Mouse (Mus musculus) CH12F3 (cell line): Measurements from ENCODE around the gene Lmtk2.

Experiments
- in situ Hi-C: fragments of 300-500 bp; cut with MboI; formaldehyde crosslinking; loops from 2 replicates; pipeline ENCODE4 v1.14.3; 2020; ENCODE audit warnings: low sequenced_read_pairs

Gene Lmtk2

DNA sequence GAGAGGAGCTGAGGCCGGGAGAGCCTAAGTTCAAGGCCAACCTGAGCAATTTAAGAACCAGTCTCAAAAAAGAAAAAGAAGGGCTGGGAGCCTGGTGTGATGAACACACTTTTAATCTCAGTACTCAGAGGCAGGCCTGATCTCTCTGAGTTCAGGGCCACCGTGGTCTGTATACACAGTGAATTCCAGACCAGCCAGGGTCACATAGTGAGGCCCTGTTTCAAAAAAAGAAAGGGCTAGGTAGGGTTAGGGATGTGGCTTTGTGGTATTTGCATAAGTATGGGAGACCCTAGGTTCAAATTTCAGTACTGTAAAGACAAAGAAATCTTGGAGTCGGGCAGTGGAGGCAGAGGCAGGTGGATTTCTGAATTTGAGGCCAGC lies 5.9 kb downstream of the Lmtk2 start:
- in situ Hi-C loops = no loop called here

DNA sequence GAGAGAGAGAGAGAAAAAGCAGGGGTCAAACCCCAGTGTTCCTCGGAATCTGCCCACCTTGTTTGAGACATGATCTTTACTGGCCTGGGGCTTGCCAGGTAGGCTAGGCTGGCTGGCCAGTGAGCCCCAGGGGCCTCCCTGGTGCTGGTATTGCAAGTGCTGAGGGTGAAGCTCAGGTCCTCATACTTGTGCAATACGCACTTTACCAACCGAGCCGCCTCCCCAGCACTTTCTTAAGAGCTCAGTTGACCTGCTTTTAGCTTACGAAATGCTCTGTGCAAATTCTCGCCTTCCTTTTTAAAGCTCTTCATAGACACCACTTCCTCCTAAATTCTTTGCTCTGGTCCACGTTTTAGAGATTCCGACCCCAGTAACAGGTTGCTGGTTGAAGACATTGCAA lies 9.0 kb downstream of the Lmtk2 start:
- in situ Hi-C loops = no loop called here

DNA sequence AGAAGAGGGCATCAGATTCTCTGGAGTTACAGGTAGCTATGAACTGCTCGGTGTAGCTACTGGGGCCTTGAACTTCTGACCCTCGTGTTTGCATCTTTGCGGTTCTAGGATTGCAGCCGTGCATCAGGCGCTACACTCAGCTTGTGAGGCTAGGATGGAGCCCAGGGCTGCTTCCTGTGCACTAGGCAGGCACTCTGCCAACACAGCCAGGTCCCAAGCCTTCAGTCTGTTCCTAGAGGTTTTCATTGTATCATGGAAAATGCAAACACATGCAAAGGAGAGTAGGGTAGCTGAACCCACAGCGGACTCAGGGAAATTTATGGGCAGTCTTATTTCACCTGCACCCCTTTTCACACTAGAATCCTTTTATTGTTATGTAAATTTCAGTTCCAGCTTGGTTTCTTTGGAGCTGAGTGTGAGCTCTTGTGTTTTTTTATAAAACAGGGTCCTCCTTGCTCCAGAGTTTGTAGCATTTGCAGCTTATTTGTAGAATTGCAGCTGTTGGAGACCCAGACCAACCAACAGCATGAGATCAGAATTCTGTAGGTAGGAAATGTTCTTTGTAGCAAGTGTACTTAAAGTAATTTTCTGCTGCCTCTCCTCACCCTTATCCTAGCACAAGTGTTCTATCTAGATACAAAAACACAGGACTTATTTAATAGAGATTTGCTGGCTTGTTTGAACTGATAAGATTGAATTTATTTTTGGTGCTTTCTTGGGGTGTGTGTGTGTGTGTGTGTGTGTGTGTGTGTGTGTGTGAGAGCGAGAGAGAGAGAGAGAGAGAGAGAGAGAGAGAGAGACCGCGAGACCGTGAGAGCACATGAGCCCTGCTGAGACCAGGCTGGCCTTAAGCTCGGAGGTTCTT lies 12.6 kb downstream of the Lmtk2 start:
- in situ Hi-C loops = no loop called here

DNA sequence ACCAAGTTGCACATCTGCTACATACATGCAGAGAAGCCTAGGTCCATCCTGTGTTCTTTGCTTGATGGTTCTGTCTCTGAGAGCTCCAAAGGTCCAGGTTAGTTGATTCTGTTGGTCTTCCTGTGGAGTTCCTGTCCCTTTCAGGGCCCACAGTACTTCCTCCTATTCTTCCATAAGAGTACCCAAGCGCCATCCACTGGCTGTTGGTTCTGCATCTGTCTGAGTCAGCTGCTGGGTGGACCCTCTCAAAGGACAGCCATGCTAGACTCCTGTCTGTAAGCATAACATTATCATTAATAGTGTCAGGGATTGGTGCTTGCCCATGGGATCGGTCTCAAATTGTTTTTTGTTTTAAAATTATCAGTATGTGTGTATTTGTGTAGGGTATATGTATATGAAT lies 13.8 kb downstream of the Lmtk2 start:
- in situ Hi-C loops = no loop called here

DNA sequence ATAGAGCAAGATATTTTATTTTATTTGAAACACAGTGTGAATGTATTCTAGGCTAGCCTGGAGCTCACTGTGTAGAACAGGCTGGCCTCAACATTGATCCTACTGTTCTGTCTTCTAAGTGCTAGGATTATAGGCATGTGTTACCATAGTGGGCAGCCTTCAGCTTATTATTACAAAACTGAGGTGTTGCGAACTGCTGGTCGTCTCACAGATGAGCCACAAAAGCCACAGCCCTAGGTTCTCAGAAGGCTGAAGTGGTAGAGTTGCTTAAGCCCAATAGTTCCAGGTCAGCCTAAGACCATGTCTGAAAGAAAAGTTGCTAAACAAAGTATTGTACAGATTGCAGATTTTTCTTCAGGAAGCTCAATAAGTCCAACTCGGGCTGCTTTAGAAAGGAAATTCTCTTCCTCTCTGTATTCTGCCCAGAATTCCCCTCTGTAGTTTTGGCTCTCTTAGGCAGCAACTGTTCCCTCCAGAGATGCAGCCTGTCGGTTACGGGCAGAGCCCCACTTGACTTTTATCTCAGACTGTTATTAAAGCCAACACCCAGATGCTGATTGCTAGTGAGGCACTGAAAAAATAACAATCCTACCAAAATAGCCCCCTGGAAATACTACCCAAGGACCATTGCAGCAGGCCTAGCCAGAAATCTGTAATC lies 14.9 kb downstream of the Lmtk2 start:
- in situ Hi-C loops = no loop called here

DNA sequence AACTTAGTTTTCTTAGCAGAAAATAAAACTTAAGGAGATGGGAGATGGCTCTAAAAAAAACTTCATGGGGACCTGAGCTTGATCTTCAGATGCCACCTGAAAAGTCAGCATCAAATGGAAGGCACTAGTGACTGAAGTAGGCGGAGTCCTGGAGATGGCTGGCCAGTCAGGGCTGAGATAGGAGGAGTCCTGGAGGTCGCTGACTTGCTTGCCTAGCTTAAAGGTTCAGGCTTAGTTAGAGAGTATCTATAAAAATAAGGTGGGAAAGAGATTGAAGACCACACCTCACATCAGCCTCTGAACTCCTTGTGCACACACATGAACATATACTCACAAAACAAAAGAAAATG lies 15.4 kb downstream of the Lmtk2 start:
- in situ Hi-C loops = no loop called here

DNA sequence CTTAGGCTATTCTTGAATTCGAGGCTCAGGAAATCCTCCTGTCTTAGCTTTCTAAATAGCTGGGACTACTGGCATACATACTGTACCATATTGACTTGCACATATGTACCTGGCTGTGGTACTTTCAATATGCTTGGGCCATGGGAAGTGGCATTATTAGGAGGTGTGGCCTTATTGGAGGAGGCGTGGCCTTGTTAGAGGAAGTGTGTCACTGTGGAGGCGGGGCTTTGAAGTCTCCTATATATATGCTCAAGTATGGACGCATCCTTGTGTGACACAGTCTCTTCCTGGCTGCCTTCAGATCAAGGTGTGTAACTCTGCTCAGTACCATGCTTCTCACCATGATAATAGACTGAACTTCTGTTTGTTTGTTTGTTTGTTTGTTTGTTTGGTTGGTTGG lies 18.0 kb downstream of the Lmtk2 start:
- in situ Hi-C loops = no loop called here

DNA sequence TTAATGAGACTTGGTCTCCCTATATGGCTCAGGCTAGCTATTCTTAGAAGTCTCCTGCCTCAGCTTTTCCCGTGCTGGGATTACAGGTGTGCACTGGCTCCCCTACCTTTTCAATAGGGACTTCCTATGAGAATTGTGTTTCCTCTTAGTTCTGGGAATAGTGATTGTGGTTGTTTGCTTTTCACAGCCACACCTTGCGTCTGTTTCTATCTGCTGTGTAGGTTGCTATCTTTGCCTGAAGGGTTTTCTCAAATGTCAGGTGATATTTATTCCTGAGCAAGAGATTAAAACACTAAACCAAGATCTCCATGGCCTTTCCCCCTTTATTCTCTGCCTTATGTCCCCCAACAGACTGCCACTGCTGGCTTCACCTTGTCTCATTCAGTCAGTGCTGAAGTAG lies 19.1 kb downstream of the Lmtk2 start:
- in situ Hi-C loops = no loop called here

DNA sequence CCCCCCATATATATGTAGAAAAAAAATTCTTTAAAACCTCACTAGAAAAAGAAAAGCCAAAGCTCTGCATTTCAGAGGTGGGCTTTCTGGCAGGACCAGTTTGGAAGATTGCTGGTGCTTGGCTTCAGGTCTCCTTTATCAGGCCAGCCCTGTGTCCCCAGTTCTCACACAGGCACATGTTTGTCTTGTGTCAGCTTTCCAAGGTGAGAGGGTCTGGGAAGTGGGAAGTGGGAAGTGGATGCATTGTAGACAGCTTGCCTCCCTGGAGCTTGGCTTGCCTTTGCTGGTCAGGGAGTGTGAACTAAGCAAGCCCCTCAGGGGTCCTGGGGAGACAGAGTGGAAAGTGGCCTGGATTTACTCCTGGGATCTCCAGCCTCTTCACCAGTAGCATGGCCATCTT lies 21.3 kb downstream of the Lmtk2 start:
- in situ Hi-C loops = no loop called here

DNA sequence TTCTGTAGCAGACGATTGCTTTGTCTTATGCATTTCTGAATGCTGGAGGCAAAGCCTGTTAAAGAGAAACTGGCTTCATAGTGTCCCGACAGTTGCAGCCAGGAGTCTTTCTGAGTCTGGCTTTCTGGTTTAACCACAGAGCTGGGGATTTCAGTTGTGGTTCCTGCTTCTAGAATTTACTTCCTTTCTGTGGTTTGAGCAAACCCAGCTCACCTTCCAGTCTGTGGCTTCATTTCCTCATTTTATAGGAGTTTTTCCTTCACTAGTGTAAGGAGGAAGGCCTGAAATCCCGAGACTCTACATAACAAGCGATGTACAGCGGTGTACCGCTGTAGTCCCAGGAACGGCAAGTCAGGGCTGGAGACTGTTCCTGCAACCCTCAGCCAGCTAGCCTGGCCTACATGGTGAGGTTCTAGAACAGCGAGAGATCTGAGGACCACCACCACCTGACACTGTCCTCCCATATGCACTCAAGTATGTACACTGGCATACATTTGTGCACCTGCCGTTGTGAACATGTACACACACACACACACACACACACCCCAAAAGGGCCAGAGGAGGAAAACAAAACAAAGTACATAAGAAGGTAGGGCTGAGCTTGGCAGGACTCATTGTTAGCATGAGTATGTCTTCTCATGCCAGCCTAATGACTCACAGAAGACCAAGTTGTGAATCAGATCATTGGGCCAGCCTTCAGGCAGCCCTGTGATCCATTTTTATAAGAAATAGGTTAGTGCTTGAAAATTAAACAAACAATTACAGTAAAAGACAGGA lies 25.9 kb downstream of the Lmtk2 start:
- in situ Hi-C loops = no loop called here

DNA sequence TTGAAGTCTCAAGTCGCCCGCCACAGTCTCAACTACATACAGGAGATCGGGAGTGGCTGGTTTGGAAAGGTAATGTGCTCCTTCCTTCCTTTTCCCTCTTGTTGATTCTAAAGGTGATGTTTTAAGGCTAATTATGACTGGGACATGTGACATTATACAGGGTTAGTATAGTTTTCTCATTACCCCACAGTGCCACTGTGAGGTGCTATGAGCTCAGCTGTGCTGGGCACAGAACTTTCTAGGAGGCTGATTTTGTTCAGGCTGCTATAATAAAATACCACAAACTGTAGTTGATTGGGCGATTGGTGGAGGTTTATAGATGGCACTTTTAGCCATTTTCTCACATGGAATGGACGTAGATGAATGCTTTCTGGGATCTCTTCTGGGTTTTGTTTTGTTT lies 43.3 kb downstream of the Lmtk2 start:
- in situ Hi-C loops = no loop called here

DNA sequence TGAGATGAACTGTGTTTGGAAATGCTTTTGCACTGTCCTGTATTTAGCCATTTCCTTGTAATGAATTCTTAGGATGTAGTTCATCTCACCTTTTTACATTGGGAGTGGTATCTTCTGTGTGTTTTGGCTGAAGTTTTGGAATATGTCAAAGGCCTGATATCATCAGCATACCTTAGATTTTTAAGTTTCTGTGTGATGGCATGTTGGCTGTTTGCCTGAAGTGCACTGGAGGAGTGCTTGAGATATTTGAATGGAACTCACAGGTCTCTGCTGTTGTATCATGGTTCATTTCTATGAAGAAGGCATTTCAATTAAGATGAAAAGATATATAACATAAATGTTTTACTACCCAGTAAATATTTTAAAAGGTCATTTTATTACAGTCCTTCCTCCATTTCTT lies 46.7 kb downstream of the Lmtk2 start:
- in situ Hi-C loops = no loop called here

DNA sequence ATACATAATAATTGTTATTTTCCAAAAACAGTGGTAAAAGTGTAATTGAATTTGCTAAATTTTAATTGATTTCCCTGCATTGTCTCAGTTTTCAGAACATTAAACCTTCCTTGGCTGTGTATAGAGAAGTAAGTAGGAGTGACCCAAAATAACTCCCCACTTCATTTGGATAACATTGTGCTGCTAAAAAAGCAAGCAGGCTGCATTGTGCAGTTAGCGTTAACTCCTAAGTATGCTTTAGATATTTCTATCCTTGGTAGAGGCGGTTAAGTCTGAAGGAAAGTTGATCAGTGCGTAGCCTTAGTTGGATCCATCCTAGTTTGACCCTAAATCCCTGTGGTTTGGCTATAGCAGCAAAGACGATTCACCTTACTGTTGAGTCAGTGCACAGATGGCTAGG lies 49.3 kb downstream of the Lmtk2 start:
- in situ Hi-C loops = no loop called here

DNA sequence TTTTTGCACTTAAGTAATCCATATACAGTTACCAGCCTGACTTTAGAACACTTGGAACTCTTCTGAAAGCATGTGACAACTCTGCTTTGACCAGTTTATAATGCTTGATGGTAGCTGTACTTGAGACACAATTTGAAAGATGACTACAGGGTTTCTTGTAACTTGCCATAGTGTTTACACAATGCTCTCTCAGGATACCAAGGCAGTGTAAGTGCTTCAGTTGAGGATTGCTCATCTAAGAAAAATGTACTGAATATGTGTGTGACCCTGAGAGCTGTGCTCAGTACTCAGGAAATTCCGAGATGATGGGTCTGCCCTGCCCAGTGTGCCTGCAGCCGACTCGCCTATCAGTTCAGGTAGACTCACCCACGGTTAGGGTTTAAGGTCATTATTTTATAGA lies 51.0 kb downstream of the Lmtk2 start:
- in situ Hi-C loops = loop anchor here (10.0 kb wide), 1 partner anchor 96 kb away; no protein-coding TSS in a partner anchor

DNA sequence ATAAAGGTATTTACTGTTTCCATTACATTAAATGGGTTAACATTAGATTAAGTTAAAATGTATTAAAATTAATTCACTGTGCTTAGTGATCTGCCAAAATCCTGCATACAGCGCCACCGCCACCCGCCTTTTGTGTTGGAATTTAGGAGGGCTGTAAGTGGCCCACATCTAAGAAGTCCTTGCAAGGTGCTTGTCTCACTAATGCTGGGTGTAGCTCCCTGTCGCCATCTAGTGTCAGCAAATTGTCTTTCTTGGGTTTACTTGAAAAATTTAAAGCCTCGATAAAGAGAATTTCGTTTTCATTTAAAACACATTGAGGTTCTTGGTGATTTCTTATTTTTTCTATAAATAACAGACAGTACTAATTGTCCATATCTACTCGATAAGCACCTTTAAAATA lies 54.3 kb downstream of the Lmtk2 start:
- in situ Hi-C loops = loop anchor here (10.0 kb wide), 1 partner anchor 100 kb away; no protein-coding TSS in a partner anchor

DNA sequence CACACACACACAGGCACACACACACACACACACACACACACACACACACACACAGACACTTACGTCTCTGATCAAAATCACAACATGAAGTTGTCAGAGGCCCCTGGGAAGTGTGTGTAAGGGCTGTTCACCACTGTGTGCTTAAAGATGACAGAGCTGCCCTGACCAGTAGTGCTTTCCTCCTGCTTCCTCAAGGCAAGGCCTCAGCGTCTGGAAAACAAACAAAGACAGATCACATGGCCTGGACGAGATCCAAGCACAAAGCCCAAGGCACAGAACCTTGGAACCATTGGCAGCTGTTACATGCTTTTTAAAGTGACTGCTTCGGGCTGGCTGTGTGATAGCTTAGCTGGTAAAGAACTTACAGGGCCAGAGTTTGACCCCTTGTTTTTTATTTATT lies 58.4 kb downstream of the Lmtk2 start:
- in situ Hi-C loops = loop anchor here (10.0 kb wide), 1 partner anchor 104 kb away; no protein-coding TSS in a partner anchor

DNA sequence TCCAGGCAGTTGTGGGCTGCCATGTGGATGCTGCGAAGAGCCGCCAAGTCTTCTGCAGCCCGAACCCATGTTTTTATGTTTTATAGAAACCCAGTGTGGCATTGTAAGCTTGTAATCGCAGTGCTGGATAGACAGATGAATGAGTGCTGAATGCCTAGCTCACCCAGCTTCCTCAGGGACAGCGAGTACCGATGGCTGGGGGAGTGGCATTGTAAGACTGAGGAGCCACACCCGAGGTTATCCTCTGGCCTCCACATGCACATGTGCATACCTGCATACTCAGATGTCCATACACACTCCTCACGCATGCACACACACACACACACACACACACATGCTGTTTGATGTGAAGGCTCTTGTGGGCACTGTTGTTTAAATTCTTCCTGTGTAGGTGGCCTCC lies 58.9 kb downstream of the Lmtk2 start:
- in situ Hi-C loops = loop anchor here (10.0 kb wide), 1 partner anchor 104 kb away; no protein-coding TSS in a partner anchor

DNA sequence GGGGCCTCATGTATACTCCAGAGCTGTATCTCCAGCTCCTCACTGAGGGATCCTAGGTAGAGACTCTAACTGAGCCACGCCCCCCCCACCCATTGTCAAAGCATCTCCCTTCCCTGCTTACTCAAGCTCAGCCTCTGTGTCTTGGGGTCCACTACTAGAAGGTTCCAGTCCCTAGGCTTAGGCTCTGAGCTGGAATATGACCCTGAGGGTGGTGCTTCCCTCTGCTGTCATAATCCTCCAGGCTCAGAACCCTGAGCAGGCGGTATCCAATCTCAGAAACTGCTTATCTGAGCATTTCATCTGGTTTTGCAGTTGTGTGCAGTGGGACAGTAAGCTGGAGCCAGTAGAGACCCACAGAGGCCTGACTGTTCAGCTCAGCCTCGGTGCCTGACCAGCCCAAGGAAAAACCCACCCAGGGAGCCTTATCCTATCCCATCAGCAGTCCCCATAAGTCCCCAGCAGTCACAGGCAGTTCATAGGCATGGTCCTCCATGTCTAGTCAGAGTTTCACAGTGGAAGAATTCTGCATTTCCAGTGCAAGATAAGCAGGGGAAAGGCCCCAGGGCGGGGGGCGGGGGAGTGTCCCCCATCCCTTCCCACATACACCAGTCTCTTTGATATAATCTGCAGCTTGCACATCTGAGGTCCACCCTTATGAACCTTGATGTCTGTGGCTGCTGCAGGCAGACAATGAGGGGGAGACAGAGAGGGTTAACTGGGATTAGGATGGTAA lies 62.0 kb downstream of the Lmtk2 start:
- in situ Hi-C loops = no loop called here

DNA sequence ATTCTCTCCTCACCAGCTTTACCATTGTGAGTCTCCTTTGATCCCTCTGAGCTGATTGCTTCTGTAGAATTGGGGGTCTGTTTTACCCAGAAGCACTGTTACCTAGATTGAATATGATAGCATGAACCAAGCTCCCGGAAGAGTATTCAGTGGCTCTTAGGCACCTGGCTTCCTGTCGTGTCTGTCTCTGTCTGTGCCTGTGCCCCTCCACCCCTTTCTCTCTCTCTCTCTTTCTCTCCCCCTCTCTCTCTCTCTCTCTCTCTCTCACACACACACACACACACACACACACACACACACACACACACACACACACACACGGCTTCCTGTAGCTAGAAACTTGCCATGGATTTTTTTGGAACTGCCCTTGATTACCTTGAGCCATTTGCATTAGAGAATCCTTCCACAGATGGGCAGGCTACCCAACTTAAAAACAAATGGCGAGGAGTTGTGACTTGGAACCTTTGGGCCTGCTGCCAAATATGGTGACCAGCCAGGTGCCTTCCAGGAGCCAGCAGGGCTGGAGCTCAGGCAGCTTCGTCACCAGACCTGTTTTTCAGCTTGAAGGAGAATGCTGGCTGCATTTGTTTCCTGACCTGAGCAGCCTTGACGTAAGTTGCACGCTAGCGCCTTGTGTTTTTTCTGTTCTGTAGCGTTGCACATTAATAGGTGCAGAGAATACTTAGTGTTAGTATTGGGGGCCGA lies 62.7 kb downstream of the Lmtk2 start:
- in situ Hi-C loops = no loop called here

DNA sequence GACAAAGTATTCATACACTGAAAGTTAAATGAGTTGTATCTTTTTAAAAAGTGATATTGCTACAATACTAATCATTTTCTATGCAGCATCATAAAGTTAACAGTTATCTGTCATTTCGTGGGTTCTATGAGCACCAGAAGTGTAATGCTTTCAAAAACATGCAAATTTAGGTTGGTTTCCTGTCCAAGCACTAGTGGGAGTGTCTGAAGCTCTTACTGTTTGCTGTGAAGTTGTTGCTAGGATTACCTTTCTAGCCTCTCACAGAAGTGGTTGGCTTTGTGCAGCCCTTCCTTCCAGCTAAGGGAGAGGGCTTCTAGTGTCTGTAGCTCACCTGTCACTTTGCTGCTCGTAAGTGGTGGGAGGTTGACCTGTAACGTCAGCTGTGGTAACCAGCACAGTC lies 65.5 kb downstream of the Lmtk2 start:
- in situ Hi-C loops = no loop called here
